21 mouse cellular contexts compared by ENCODE assay signal in genomic region chr3:30548928-30549327, GRCm38 (mm10). TPM values are rescaled to one million over a fixed set of nuclear protein-coding genes. Genes with fewer than 3 reads are reported as not detected.
DNase-seq lines count a peak whose midpoint lies in the region; ATAC-seq lines count a peak whose summit lies in the region.
"Had no signal": no experiment of that assay in that cellular context is flagged by ENCODE, and none has a peak within 500 bp of the region (broad histone marks: within the 10 kb centered on the region; RNA-seq: fewer than 3 reads in every experiment).

No protein-coding gene starts in this region.

- H3K4me1 ChIP-seq in liver, embryonic 12.5 days, result no peaks in the 10 kb centered on the region
- H3K4me1 ChIP-seq: hindbrain, embryonic 13.5 days; midbrain, embryonic 13.5 days had no signal

- intact Hi-C loops in heart, postnatal 36 days (cut with DNase I), result no loop called here

- 69% methylated on average over 7 of the region's 7 CpGs for WGBS in liver, embryonic 12.5 days (ENCODE audit: insufficient replicate concordance)

- no peak overlapping the region for H3K4me2 ChIP-seq in liver, embryonic 12.5 days
- H3K4me2 ChIP-seq: embryonic facial prominence, embryonic 15.5 days; hindbrain, embryonic 13.5 days; liver, embryonic 11.5 days; midbrain, embryonic 13.5 days had no signal

- H3K36me3 ChIP-seq in liver, embryonic 12.5 days, result no peaks in the 10 kb centered on the region
- H3K36me3 ChIP-seq: embryonic facial prominence, embryonic 15.5 days; hindbrain, embryonic 13.5 days; midbrain, embryonic 13.5 days had no signal

- H3K27me3 ChIP-seq in liver, embryonic 12.5 days (replicated peaks), result no peaks in the 10 kb centered on the region
- H3K27me3 ChIP-seq: embryonic facial prominence, embryonic 15.5 days; hindbrain, embryonic 13.5 days; midbrain, embryonic 13.5 days had no signal

- no peaks in the 10 kb centered on the region for H3K9me3 ChIP-seq in liver, embryonic 12.5 days (replicated peaks)
- H3K9me3 ChIP-seq: embryonic facial prominence, embryonic 15.5 days; hindbrain, embryonic 13.5 days; midbrain, embryonic 13.5 days had no signal

- H3K4me3 ChIP-seq in liver, embryonic 12.5 days, result no peak overlapping the region
- H3K4me3 ChIP-seq: embryonic facial prominence, embryonic 15.5 days; hindbrain, embryonic 13.5 days; midbrain, embryonic 13.5 days had no signal

- DNase-seq in heart, adult 11 months, result peak; percentile 92
- DNase-seq in heart, postnatal 36 days, result no peak
- DNase-seq in layer of hippocampus, adult 11-12 months (ENCODE audit: low spot score), result peak; percentile 10
- DNase-seq in layer of hippocampus, postnatal 25 days (ENCODE audit: extremely low spot score in 1 of 2, low spot score in 1 of 2), result no peak
- DNase-seq in lung, postnatal 14 days, result peak; percentile 5
- no peak for DNase-seq in lung, postnatal 36 days
- peak; percentile 8 for DNase-seq in right cerebral cortex, postnatal 14 days
- DNase-seq: cerebellum, adult 11 months; kidney, adult 11 months; kidney, postnatal 25 days; thymus, adult 2 months had no signal

- no peak for ATAC-seq in liver, embryonic 12.5 days
- ATAC-seq: midbrain, embryonic 13.5 days; Patski had no signal

- no peak overlapping the region for H3K27ac ChIP-seq in liver, embryonic 12.5 days
- H3K27ac ChIP-seq: embryonic facial prominence, embryonic 15.5 days; hindbrain, embryonic 13.5 days; macrophage; midbrain, embryonic 13.5 days had no signal

- no peak overlapping the region for H3K9ac ChIP-seq in liver, embryonic 12.5 days
- H3K9ac ChIP-seq: embryonic facial prominence, embryonic 15.5 days; hindbrain, embryonic 13.5 days; midbrain, embryonic 13.5 days had no signal

RNA-seq across cellular contexts. Expression of gene Mecom, which starts 1.1 kb away (rescaled TPM):
- total RNA-seq in heart, postnatal 36 days (2021), result 10 to 100 TPM; 16.9 to 21.6 TPM
- total RNA-seq in layer of hippocampus, postnatal 25 days (2021), result 1 to 10 TPM; 2.8 to 3.9 TPM
- 1.8 and 2.3 TPM in 2 replicates for polyA plus RNA-seq in liver, embryonic 12.5 days (2016; fragmentation: Nextera tagmentation; extraction: Ambion mirVana)
- polyA plus RNA-seq: macrophage had no signal

RNA-seq across cellular contexts. Expression of gene Actrt3, which starts 50.8 kb away (rescaled TPM):
- total RNA-seq in heart, postnatal 36 days (2021), result not detected
- total RNA-seq in layer of hippocampus, postnatal 25 days (2021), result under 1 TPM; 0.49 to 0.79 TPM
- polyA plus RNA-seq in liver, embryonic 12.5 days (2016; fragmentation: Nextera tagmentation; extraction: Ambion mirVana), result not detected in 2 replicates
- total RNA-seq: common myeloid progenitor, adult 5-6 weeks had no signal
- polyA plus RNA-seq: embryonic facial prominence, embryonic 15.5 days; forebrain, embryonic 11.5 days; gonadal fat pad, adult 2 months; liver, embryonic 11.5 days; macrophage; thymus, adult 2 months had no signal

RNA-seq across cellular contexts. Expression of gene Mynn, which starts 52.9 kb away (rescaled TPM):
- 10 to 100 TPM; 13.7 to 16.7 TPM for total RNA-seq in heart, postnatal 36 days (2021)
- total RNA-seq in layer of hippocampus, postnatal 25 days (2021), result 10 to 100 TPM; 17.8 to 18.9 TPM
- 15.8 and 17.2 TPM in 2 replicates for polyA plus RNA-seq in liver, embryonic 12.5 days (2016; fragmentation: Nextera tagmentation; extraction: Ambion mirVana)

Comparison
In these comparisons a context has a peak if more than half of its experiments do, and no peak if none do; other contexts are left out.
1. DNase-seq: peak in heart, adult 11 months (single experiment), layer of hippocampus, adult 11-12 months (single experiment), lung, postnatal 14 days (single experiment) and right cerebral cortex, postnatal 14 days (single experiment); none in heart, postnatal 36 days (0 of 2), layer of hippocampus, postnatal 25 days (0 of 2) and lung, postnatal 36 days (single experiment).